Mouse (Mus musculus) forebrain, embryonic 16.5 days (tissue): ENCODE measurements around the gene Gal3st2b. TPM values are rescaled to one million over a fixed set of nuclear protein-coding genes. Genes with fewer than 3 reads are reported as not detected.
"Not testable (repeated sequence)": the region's sequence is repeated elsewhere in the genome, so short reads cannot be mapped to it uniquely, and the experiment has no call there.

Source experiments
- ATAC-seq: fragments of 200-750 bp; cut with Nextera tagmentation; 2 replicates; pipeline ENCODE4 v1.8.0; 2017; ENCODE audit warnings: mild to moderate bottlenecking, moderate library complexity
- H3K27ac ChIP-seq: fragments of 300-500 bp; sonication (generic); 2 replicates; pipeline ENCODE4 v1.5.1; 2014; ENCODE audit warnings: low read length, control low read depth
- H3K27me3 ChIP-seq: fragments of 300-500 bp; sonication (generic); replicated peaks from 2 replicates; pipeline ENCODE4 v1.6.1; 2014; ENCODE audit warnings: low read length; ENCODE audit not compliant: control insufficient read depth, insufficient read depth
- H3K36me3 ChIP-seq: fragments of 300-500 bp; sonication (generic); 2 replicates; pipeline ENCODE4 v1.6.1; 2014; ENCODE audit not compliant: control insufficient read depth, insufficient read depth
- H3K4me1 ChIP-seq: fragments of 300-500 bp; sonication (generic); replicated peaks from 2 replicates; pipeline ENCODE4 v1.6.1; 2014; ENCODE audit warnings: low read length; ENCODE audit not compliant: control insufficient read depth, insufficient read depth
- H3K4me2 ChIP-seq: fragments of 300-500 bp; sonication (generic); 2 replicates; pipeline ENCODE4 v1.6.1; 2014; ENCODE audit warnings: mild to moderate bottlenecking, low read length, control low read depth
- H3K4me3 ChIP-seq: fragments of 300-500 bp; sonication (generic); replicated peaks from 2 replicates; pipeline ENCODE4 v1.5.1; 2014; ENCODE audit warnings: mild to moderate bottlenecking, low read length, control low read depth
- H3K9ac ChIP-seq: fragments of 300-500 bp; sonication (generic); replicated peaks from 2 replicates; pipeline ENCODE4 v1.6.1; 2014; ENCODE audit warnings: low read depth, low read length, control low read depth
- H3K9me3 ChIP-seq: fragments of 300-500 bp; sonication (generic); 2 replicates; pipeline ENCODE4 v1.6.1; 2016; ENCODE audit warnings: low read length; ENCODE audit not compliant: control insufficient read depth
- WGBS: fragments of 180-500 bp; shearing (Covaris S2); extraction: QIAGEN DNeasy Blood & Tissue Kit; methylation state at CpG from one replicate; pipeline ENCODE4 v1.1.7; 2014; 5-methylcytosine and 5-hydroxymethylcytosine counted together
- polyA plus RNA-seq: library from polyadenylated mRNA; unstranded; fragments of >200 nt; fragmentation: Nextera tagmentation; extraction: Ambion mirVana; gene quantifications from 2 replicates; pipeline ENCODE4 v1.2.1, GENCODE M21; 2015

The Gal3st2b gene
- 0.08 TPM in 1 of 2 replicates, not detected in the other for polyA plus RNA-seq

DNA sequence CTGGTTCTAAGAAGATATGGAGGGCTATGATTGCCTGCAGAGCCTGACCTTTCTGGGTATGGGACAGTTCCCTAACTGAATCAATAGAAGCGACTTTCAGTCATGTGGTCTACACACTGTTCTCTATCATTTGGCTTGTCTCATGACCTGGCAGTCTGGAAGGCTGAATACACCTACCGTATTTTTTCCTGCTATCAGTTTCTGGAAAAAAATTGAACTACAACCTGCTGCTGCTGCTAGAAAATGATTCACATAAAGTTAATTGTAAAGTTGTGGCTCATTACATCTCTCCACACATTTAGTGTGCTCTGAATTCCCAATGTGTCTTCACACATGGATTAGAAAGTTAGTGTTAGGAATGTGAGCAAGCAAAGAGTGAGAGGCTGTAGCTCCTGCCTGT lies at the start of gene Gal3st2b:
Gene Gal3st2b (plus strand): TSS at position 301 of the 400 bp plus-strand sequence.
- not testable (repeated sequence) for H3K9ac ChIP-seq, H3K4me1 ChIP-seq, ATAC-seq, H3K27ac ChIP-seq, H3K36me3 ChIP-seq, H3K4me2 ChIP-seq, H3K9me3 ChIP-seq, H3K27me3 ChIP-seq, H3K4me3 ChIP-seq
- WGBS = 91% methylated on average over 2 of the region's 2 CpGs

DNA sequence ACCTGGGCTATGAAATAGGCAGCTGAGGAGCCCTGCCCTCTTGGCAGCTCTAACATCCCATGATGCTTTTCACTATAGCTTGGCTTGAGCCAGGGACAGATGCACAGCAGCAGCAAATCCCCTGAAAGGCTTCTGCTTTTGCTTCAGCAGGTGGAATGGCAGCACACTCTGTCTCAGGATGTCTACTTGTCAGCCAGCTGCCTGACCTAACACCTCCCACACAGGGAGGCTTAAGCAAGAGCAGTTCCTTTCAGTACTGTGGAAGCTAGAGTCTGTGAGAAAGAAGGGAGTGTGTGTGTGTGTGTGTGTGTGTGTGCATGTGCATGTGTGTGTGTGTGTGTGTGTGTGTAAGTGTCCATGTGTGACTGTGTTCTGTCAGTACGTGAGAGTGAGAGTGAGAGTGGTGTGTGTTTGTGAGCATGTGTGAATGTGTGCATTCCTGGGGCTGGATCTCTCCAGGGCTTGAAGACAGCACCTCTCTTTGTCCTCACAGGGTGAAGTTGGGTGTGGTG lies 46.5 kb upstream of the Gal3st2b start:
- ATAC-seq, H3K36me3 ChIP-seq, H3K4me2 ChIP-seq, H3K27ac ChIP-seq, H3K4me1 ChIP-seq, H3K9ac ChIP-seq, H3K9me3 ChIP-seq, H3K27me3 ChIP-seq, H3K4me3 ChIP-seq: not testable (repeated sequence)
- 80% methylated on average over 1 of the region's 1 CpGs for WGBS

DNA sequence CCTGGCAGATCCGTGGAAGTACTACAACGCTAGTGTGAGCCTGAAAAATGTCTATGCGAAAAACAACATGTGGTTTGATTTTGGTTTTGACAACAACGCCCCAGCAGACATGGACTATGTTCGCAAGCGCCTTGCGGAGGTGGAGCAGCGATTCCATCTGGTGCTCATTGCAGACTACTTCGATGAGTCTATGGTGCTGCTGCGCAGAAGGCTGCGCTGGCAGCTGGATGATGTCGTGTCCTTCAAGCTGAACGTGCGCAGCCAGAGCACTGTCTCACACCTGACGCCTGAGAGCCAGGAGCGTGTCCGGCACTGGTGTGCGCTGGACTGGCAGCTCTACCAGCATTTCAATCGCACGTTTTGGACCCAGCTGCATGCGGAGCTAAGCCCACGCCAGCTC lies 43.7 kb upstream of the Gal3st2b start:
- H3K36me3 ChIP-seq, H3K4me2 ChIP-seq, ATAC-seq, H3K27me3 ChIP-seq, H3K9me3 ChIP-seq, H3K27ac ChIP-seq, H3K4me1 ChIP-seq, H3K9ac ChIP-seq, H3K4me3 ChIP-seq: not testable (repeated sequence)
- WGBS = 89% methylated on average over 11 of the region's 22 CpGs

DNA sequence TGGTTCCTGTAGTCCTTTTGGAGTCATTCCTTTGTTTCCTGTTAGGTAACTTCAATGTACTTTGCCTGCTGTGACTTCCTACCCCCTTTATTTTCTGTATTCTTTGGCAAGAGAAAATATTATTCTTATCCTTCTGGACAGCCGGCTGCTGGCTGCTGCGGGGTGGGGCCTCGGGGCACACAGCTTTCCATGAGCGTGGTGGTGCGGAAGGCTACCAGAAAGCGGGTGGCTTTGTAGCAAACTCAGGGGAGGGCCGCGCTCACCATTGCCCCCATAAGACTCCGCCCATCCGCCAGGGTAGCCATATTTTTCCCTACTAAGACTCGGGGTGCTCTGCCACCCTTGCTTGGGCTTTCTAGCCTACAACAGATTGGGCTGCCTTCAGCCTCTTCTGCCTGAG lies 36.3 kb upstream of the Gal3st2b start:
- not testable (repeated sequence) for ATAC-seq, H3K9ac ChIP-seq, H3K36me3 ChIP-seq, H3K9me3 ChIP-seq, H3K4me2 ChIP-seq, H3K27ac ChIP-seq, H3K4me3 ChIP-seq, H3K27me3 ChIP-seq, H3K4me1 ChIP-seq
- WGBS = no CpG with 5 or more reads among the region's 11 CpGs

DNA sequence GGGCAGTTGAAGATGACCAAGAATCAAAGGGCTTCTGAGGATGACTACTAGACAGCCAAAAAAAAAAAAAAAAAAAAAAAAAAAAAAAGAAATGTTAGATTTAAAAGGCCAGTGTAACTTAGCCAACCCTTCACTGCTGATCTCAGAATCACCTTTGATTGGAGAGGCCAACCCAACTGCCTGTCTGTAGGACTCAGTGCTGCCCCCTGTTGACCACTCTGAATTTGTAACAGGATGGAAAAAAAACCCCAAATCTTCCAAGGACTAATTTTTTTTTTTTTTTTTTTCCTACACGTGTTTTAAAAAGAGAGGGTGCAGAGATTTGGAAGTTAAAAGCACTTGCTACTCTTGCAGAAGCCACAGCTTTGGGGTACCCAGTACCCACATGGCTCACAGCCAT lies 27.2 kb upstream of the Gal3st2b start:
- not testable (repeated sequence) for H3K36me3 ChIP-seq, H3K9ac ChIP-seq, ATAC-seq, H3K27me3 ChIP-seq, H3K27ac ChIP-seq, H3K4me1 ChIP-seq, H3K9me3 ChIP-seq, H3K4me2 ChIP-seq, H3K4me3 ChIP-seq
- 62% methylated on average over 1 of the region's 1 CpGs for WGBS

DNA sequence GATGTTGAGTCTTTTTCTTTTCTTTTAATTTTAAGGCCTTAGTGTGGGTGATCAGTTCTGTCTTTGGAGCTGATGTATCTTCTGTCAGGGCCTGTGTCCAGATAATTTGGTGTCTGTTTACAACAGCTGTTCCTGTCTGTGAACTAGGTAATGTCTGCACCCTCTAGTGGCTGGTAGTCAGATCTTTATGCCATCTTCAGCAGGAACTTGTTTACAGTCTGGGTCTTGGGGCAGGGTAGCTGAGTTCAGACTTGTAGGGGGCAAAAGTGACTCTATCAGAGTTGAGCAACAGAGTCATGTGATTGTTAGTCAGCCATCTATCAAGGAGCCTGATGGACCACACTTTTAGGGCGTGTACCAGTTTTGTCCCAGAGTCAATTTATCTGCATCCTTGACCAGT lies 20.7 kb upstream of the Gal3st2b start:
- H3K4me2 ChIP-seq, H3K9me3 ChIP-seq, H3K27me3 ChIP-seq, H3K9ac ChIP-seq, H3K36me3 ChIP-seq, ATAC-seq, H3K4me3 ChIP-seq, H3K4me1 ChIP-seq, H3K27ac ChIP-seq: not testable (repeated sequence)
- no CpG with 5 or more reads among the region's 1 CpGs for WGBS

DNA sequence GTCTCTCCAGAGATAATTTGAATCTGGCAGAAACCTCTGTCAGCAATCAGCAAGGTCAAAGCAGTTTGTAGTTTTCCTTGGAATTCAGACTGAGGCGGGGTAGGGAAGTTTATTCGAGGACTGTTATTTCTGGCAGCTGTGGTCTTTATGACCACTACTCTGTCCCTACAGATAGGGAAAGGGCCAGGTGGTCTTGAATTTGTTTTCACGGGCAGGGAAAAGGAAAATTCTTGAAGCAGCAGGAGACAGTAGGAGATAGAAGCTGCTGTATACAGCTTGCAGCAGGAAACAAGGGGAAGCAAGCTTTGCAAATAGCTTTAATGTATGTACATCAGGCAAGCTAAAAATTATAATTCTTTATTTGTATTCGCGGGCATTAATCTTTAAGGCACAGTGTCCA lies 16.8 kb upstream of the Gal3st2b start:
- H3K9me3 ChIP-seq, ATAC-seq, H3K4me1 ChIP-seq, H3K9ac ChIP-seq, H3K4me2 ChIP-seq, H3K36me3 ChIP-seq, H3K4me3 ChIP-seq, H3K27me3 ChIP-seq, H3K27ac ChIP-seq: not testable (repeated sequence)
- WGBS = 81% methylated on average over 2 of the region's 5 CpGs

DNA sequence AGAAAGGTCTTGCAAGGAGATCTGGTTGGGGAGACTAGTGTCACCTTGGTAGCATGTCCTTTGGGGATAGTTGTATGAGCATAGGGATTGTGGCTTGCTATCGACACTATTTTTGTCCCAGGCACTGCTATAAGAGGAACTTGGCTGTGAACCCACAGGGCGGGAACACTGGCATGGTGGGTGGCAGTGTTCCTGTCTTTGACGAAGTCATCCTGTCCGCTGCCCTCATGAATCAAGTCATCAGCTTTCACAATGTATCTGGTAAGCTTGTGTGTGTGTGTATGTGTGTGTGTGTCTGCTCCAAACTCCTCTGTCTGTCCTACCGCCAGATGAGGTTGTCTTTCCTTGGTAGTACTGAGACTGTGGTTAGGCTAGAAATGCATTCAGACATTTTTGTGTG lies 11.4 kb upstream of the Gal3st2b start:
- not testable (repeated sequence) for H3K4me1 ChIP-seq, H3K27me3 ChIP-seq, H3K4me3 ChIP-seq, H3K9ac ChIP-seq, H3K27ac ChIP-seq, ATAC-seq, H3K4me2 ChIP-seq, H3K9me3 ChIP-seq, H3K36me3 ChIP-seq
- 73% methylated on average over 2 of the region's 5 CpGs for WGBS

DNA sequence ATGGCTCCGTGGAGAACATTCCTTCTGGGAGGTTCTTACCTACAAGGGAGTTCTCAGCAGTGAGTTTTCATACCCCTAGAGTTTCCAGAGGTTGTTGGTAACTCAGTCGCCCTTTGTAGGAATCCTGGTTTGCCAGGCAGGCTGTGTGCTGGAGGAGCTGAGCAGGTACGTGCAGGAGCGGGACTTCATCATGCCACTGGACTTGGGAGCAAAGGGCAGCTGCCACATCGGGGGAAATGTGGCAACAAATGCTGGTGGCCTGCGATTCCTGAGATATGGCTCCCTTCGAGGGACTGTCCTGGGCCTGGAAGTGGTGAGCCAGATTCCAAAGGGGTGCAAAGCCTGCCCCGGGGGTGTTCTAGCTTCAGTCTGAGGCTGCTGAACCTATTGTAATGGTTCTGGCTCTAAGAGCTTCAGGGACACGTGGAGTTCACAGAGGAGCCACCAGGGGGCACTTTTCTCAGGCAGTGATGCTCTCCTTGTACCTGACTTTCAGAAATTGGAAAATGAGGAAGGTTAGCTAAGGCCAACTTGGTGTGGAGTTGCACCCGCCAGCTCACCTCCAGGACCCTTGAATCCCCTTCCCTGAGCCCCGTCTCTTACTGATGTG lies 9.0 kb upstream of the Gal3st2b start:
- H3K9me3 ChIP-seq, H3K4me3 ChIP-seq, H3K27me3 ChIP-seq, ATAC-seq, H3K4me2 ChIP-seq, H3K9ac ChIP-seq, H3K27ac ChIP-seq, H3K4me1 ChIP-seq, H3K36me3 ChIP-seq: not testable (repeated sequence)
- WGBS = no CpG with 5 or more reads among the region's 11 CpGs

DNA sequence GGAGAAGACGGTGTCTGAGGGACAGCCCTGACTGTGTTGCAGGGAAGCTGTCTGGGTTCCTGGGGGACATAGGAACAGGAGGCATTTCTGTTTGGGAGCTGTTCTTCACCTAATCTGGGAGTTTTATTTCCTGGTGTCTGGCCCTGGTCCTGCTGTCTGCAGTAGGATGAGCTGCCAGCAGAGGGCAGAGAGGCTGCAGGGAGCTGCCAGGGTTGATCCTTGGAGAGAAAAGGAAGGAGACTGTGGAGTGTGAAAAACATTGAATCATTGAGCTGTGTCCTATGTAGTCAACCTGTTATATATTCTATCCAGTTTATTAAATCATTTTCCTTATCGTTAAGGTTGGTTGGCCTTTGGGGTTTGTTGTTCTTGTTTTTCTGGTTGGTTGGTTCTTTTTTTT lies 6.2 kb upstream of the Gal3st2b start:
- not testable (repeated sequence) for H3K9ac ChIP-seq, H3K4me1 ChIP-seq, H3K27me3 ChIP-seq, H3K36me3 ChIP-seq, H3K4me2 ChIP-seq, H3K27ac ChIP-seq, H3K4me3 ChIP-seq, H3K9me3 ChIP-seq
- WGBS = no CpG with 5 or more reads among the region's 2 CpGs
- peak; percentile 74 for ATAC-seq
